Mouse (Mus musculus): Measurements from ENCODE around the gene Rai1.

DNA sequence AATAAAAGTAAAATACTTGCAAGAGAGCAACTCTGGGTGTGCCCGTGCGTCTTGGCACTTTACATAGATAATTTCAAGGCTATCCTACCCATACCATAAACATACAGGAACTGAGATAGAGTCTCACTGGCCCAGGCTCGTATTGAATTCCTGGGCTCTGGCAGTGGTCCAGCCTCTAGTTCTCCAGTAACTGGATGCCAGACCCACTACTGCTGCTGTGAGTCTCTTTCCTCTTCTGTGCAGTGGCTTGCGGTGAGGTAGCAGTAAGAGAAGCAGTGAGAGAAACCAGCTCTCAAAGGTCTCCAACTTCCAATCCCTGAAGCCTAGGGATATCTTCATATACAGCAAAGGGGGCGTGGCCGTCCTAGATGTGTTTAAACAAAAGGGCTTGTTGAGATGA, 2.1 kb upstream of the Rai1 start:
- no peak for TF ChIP-seq CTCF (IDR thresholded peaks at IDR 0.05; ENCODE audit: low read depth)
- no peak for TF ChIP-seq EP300 (IDR thresholded peaks at IDR 0.05; ENCODE audit: low read depth)
